Mouse (Mus musculus) thymus, adult 2 months (tissue): ENCODE data around the gene Gm38392.

ENCODE experiments used
- CTCF ChIP-seq: fragments of 200-500 bp; IDR thresholded peaks from 2 replicates; pipeline ENCODE4 v1.5.1; 2012; ENCODE audit warnings: mild to moderate bottlenecking, control low read depth, low read length, moderate library complexity, borderline replicate concordance; ENCODE audit not compliant: control insufficient read depth, poor library complexity, insufficient read depth; ENCODE audit errors: extremely low read depth
- POLR2A ChIP-seq: fragments of 200-500 bp; IDR thresholded peaks from 2 replicates; pipeline ENCODE4 v1.6.1; 2012; ENCODE audit warnings: mild to moderate bottlenecking, low read length, control low read depth, moderate library complexity; ENCODE audit not compliant: control insufficient read depth, poor library complexity, insufficient read depth; ENCODE audit errors: extremely low read depth

- TF ChIP-seq POLR2A (no peak), CTCF (no peak)
Measured at GRCm38 (mm10) chr3:88219940-88220339, 67.1 kb downstream of the Gm38392 start.
